Mouse (Mus musculus) neural tube, embryonic 10.5 days (tissue): ENCODE data around the gene Cyp26c1.

Source experiments
- DNase-seq: peaks from one replicate; pipeline ENCODE4 v3.0.0-alpha.2; 2017; ENCODE audit warnings: low spot score; ENCODE audit errors: extremely low spot score

The Cyp26c1 gene

GRCm38 (mm10) chr19:37685281-37685680 lies at the start of gene Cyp26c1:
Gene Cyp26c1, plus strand, starts transcription at chr19:37685581.
- peak; percentile 32 for DNase-seq

GRCm38 (mm10) chr19:37647994-37648393 lies 37.4 kb upstream of the Cyp26c1 start:
- DNase-seq = no peak

- DNase-seq = no peak
Measured at GRCm38 (mm10) chr19:37650526-37650925, 34.9 kb upstream of the Cyp26c1 start.

- DNase-seq = no peak
Measured at GRCm38 (mm10) chr19:37654012-37654411, 31.4 kb upstream of the Cyp26c1 start.

GRCm38 (mm10) chr19:37656441-37656840 lies 28.9 kb upstream of the Cyp26c1 start:
- DNase-seq = no peak

- DNase-seq = no peak
Measured at GRCm38 (mm10) chr19:37665256-37665655, 20.1 kb upstream of the Cyp26c1 start.

- DNase-seq = no peak
Measured at GRCm38 (mm10) chr19:37667855-37668594, 17.4 kb upstream of the Cyp26c1 start.

GRCm38 (mm10) chr19:37668657-37669056 lies 16.7 kb upstream of the Cyp26c1 start:
- no peak for DNase-seq

- DNase-seq = no peak
Measured at GRCm38 (mm10) chr19:37669486-37669885, 15.9 kb upstream of the Cyp26c1 start.

GRCm38 (mm10) chr19:37673393-37673792 lies 12.0 kb upstream of the Cyp26c1 start:
- DNase-seq = no peak

- DNase-seq = peak; percentile 42
Measured at GRCm38 (mm10) chr19:37686347-37686746, 966 bp downstream of the Cyp26c1 start.

- DNase-seq = peak; percentile 63
Measured at GRCm38 (mm10) chr19:37686941-37687850, 1.8 kb downstream of the Cyp26c1 start.

- no peak for DNase-seq
Measured at GRCm38 (mm10) chr19:37689478-37689877, 4.1 kb downstream of the Cyp26c1 start.

GRCm38 (mm10) chr19:37690716-37691115 lies 5.3 kb downstream of the Cyp26c1 start:
- DNase-seq = peak; percentile 69

GRCm38 (mm10) chr19:37692879-37693278 lies 7.5 kb downstream of the Cyp26c1 start:
- DNase-seq = peak; percentile 78

- peak; percentile 24 for DNase-seq
Measured at GRCm38 (mm10) chr19:37695146-37695545, 9.8 kb downstream of the Cyp26c1 start.

- DNase-seq = peak; percentile 64
Measured at GRCm38 (mm10) chr19:37695762-37696602, 10.6 kb downstream of the Cyp26c1 start.

- peak; percentile 56 for DNase-seq
Measured at GRCm38 (mm10) chr19:37696603-37697334, 11.4 kb downstream of the Cyp26c1 start.

- no peak for DNase-seq
Measured at GRCm38 (mm10) chr19:37697335-37697636, 11.9 kb downstream of the Cyp26c1 start.

- peak; percentile 61 for DNase-seq
Measured at GRCm38 (mm10) chr19:37697651-37698272, 12.4 kb downstream of the Cyp26c1 start, which contains the start of gene Cyp26a1. Gene Cyp26a1, plus strand, starts transcription at chr19:37697798.
